Mouse (Mus musculus) midbrain, postnatal 0 days (tissue): ENCODE measurements at regions not wholly inside any gene's neighbourhood (a gene's known extent, or its start where the extent isn't known, plus 50 kb on each side); places are given as distances from the start of the nearest gene placed in this dataset.
"Not testable (repeated sequence)": the region's sequence is repeated elsewhere in the genome, so short reads cannot be mapped to it uniquely, and the experiment has no call there.

Experiments
- ATAC-seq: fragments of 200-750 bp; cut with Nextera tagmentation; 2 replicates; pipeline ENCODE4 v1.8.0; 2017; ENCODE audit warnings: moderate number of reproducible peaks, mild to moderate bottlenecking, moderate TSS enrichment, moderate library complexity; ENCODE audit not compliant: low FRiP score
- DNase-seq: peaks from one replicate; pipeline ENCODE4 v3.0.0-alpha.2; 2015; ENCODE audit warnings: low spot score
- H3K27ac ChIP-seq: fragments of 300-500 bp; sonication (generic); 2 replicates; pipeline ENCODE4 v1.5.1; 2014; ENCODE audit warnings: low read depth, mild to moderate bottlenecking, low read length, mixed read lengths
- H3K27me3 ChIP-seq: fragments of 300-500 bp; sonication (generic); 2 replicates; pipeline ENCODE4 v1.6.1; 2014; ENCODE audit warnings: low read length, control low read depth, mixed read lengths; ENCODE audit not compliant: insufficient read depth
- H3K36me3 ChIP-seq: fragments of 300-500 bp; sonication (generic); 2 replicates; pipeline ENCODE4 v1.6.1; 2014; ENCODE audit warnings: low read length, control low read depth, mixed read lengths; ENCODE audit not compliant: insufficient read depth
- H3K4me1 ChIP-seq: fragments of 300-500 bp; sonication (generic); 2 replicates; pipeline ENCODE4 v1.6.1; 2014; ENCODE audit warnings: mild to moderate bottlenecking, control low read depth, antibody characterized with exemption, low read length, mixed read lengths; ENCODE audit not compliant: insufficient read depth
- H3K4me2 ChIP-seq: fragments of 300-500 bp; sonication (generic); 2 replicates; pipeline ENCODE4 v1.6.1; 2014; ENCODE audit warnings: low read depth, mild to moderate bottlenecking, low read length, mixed read lengths; ENCODE audit not compliant: poor library complexity, severe bottlenecking
- H3K4me3 ChIP-seq: fragments of 300-500 bp; sonication (generic); 2 replicates; pipeline ENCODE4 v1.5.1; 2014; ENCODE audit warnings: low read depth, mild to moderate bottlenecking, low read length, moderate library complexity
- H3K9ac ChIP-seq: fragments of 300-500 bp; sonication (generic); replicated peaks from 2 replicates; pipeline ENCODE4 v1.6.1; 2014; ENCODE audit warnings: mild to moderate bottlenecking, low read length, moderate library complexity, mixed read lengths; ENCODE audit not compliant: poor library complexity, severe bottlenecking
- H3K9me3 ChIP-seq: fragments of 300-500 bp; sonication (generic); 2 replicates; pipeline ENCODE4 v1.6.1; 2016; ENCODE audit warnings: low read length, control low read depth
- CTCF ChIP-seq: IDR thresholded peaks from 2 replicates; pipeline ENCODE4 v1.5.1; 2016; ENCODE audit warnings: antibody characterized with exemption, mild to moderate bottlenecking
- WGBS: fragments of 180-500 bp; shearing (Covaris S2); extraction: QIAGEN DNeasy Blood & Tissue Kit; methylation state at CpG from one replicate; pipeline ENCODE4 v1.1.7; 2014; 5-methylcytosine and 5-hydroxymethylcytosine counted together

DNA sequence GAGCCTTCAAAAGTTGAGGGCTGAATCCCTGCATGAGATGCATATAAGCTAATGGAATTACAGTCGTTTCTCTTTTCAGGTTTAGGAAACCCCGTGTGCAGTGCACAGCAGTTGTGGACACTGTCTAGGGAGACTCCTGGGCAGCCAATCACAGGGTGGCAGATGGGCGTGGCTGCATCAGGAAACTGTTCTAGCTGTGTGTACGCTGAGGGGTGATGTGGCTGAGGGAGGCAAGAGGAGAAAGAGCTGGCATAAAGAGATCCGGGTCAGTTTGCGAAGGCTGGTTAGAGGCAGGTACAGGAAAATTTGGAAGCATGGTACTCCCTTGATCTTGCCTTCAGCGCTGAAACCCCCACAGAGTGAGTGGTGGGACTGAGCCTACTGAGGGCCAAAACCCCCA, 106.1 kb upstream of the Pou3f3 start:
- no peak for TF ChIP-seq CTCF
- no peak overlapping the region for H3K4me3 ChIP-seq
- ATAC-seq: no peak
- no peak overlapping the region for H3K4me2 ChIP-seq
- no peaks in the 10 kb centered on the region for H3K4me1 ChIP-seq
- 52% methylated on average over 7 of the region's 7 CpGs for WGBS
- no peak overlapping the region for H3K9ac ChIP-seq
- DNase-seq: no peak
- no peaks in the 10 kb centered on the region for H3K36me3 ChIP-seq
- no peaks in the 10 kb centered on the region for H3K9me3 ChIP-seq
- H3K27ac ChIP-seq: no peak overlapping the region
- no peaks in the 10 kb centered on the region for H3K27me3 ChIP-seq

GRCm38 (mm10) chr1:42591855-42592254, 103.7 kb upstream of the Pou3f3 start:
- H3K9ac ChIP-seq: no peak overlapping the region
- no peak for ATAC-seq
- TF ChIP-seq CTCF: no peak

GRCm38 (mm10) chr1:42597065-42597464, 98.5 kb upstream of the Pou3f3 start:
- Histone ChIP-seq H3K27me3 (no peaks in the 10 kb centered on the region), H3K4me3 (no peak overlapping the region), H3K9me3 (no peaks in the 10 kb centered on the region), H3K4me1 (no peaks in the 10 kb centered on the region), H3K27ac (no peak overlapping the region), H3K9ac (no peak overlapping the region), H3K4me2 (no peak overlapping the region), H3K36me3 (no peaks in the 10 kb centered on the region)
- no peak for ATAC-seq
- WGBS: 61% methylated on average over 4 of the region's 4 CpGs
- no peak for TF ChIP-seq CTCF
- DNase-seq: no peak

More at GRCm38 (mm10) chr1:42591855-42592254, 103.7 kb upstream of the Pou3f3 start:
- DNase-seq: no peak
- no peak overlapping the region for H3K27ac ChIP-seq
- 55% methylated on average over 1 of the region's 1 CpGs for WGBS
- no peaks in the 10 kb centered on the region for H3K4me1 ChIP-seq
- H3K27me3 ChIP-seq: no peaks in the 10 kb centered on the region
- no peaks in the 10 kb centered on the region for H3K9me3 ChIP-seq
- H3K36me3 ChIP-seq: no peaks in the 10 kb centered on the region
- no peak overlapping the region for H3K4me2 ChIP-seq
- no peak overlapping the region for H3K4me3 ChIP-seq

DNA sequence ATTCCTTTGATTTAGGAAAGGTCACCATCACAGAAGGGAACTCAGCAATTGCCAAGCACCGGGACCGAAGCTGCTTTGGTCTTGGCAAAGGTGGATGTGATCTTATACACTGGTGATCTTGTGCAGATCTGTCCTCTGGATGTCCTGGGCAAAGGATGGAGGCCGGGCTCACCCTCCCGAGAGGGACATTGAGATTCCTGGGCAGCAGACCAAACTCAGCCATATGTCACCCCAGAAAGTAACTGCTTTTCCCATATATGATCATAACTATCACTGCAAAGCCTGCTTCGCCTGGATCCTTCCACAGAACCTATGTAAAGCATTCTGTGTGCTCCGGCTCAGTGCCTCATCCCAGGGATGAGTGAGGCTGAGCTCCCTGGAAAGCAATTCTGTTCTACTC, 96.3 kb upstream of the Pou3f3 start:
- Histone ChIP-seq H3K36me3 (no peaks in the 10 kb centered on the region), H3K27me3 (no peaks in the 10 kb centered on the region), H3K27ac (no peak overlapping the region), H3K9ac (no peak overlapping the region), H3K4me3 (no peak overlapping the region), H3K9me3 (no peaks in the 10 kb centered on the region), H3K4me2 (no peak overlapping the region), H3K4me1 (no peaks in the 10 kb centered on the region)
- ATAC-seq: no peak
- WGBS: 82% methylated on average over 6 of the region's 6 CpGs
- no peak for TF ChIP-seq CTCF
- no peak for DNase-seq

GRCm38 (mm10) chr1:42606251-42606650, 89.3 kb upstream of the Pou3f3 start:
- 71% methylated on average over 7 of the region's 7 CpGs for WGBS
- no peak for TF ChIP-seq CTCF
- Histone ChIP-seq H3K4me1 (no peaks in the 10 kb centered on the region), H3K4me2 (no peak overlapping the region), H3K9ac (no peak overlapping the region), H3K9me3 (no peaks in the 10 kb centered on the region), H3K4me3 (no peak overlapping the region), H3K36me3 (no peaks in the 10 kb centered on the region), H3K27ac (no peak overlapping the region), H3K27me3 (no peaks in the 10 kb centered on the region)
- DNase-seq (no peak), ATAC-seq (no peak)

DNA sequence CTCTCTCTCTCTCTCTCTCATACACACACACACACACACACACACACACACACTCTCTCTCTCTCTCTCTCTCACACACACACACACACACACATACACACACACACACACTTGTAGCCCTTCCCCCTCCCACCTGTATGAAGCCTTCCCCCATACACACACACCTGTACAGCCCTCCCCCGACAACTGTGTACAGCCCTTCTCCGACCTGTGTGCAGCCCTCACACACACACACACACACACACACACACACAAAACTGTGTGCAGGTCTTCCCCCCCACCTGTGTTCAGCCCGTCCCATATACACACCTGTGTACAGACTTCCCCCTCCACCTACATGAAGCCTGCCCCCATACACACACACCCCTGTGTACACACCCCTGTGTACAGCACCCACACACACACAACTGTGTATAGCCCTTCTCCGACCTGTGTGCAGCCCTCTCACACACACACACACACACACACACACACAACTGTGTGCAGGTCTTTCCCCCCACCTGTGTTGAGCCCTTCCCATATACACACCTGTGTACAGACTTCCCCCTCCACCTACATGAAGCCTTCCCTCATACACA, 88.0 kb upstream of the Pou3f3 start:
- not testable (repeated sequence) for H3K27me3 ChIP-seq, H3K27ac ChIP-seq, H3K4me3 ChIP-seq, H3K9ac ChIP-seq, DNase-seq, H3K36me3 ChIP-seq, H3K9me3 ChIP-seq, H3K4me2 ChIP-seq, H3K4me1 ChIP-seq
- 93% methylated on average over 4 of the region's 4 CpGs for WGBS
- ATAC-seq: peak; percentile 58
